Mouse (Mus musculus): ENCODE measurements around the gene Dync1li2. TPM values are rescaled to one million over a fixed set of nuclear protein-coding genes. Genes with fewer than 3 reads are reported as not detected.

Dync1li2 gene
- polyA plus RNA-seq, 1 experiment: 32.1 TPM

DNA sequence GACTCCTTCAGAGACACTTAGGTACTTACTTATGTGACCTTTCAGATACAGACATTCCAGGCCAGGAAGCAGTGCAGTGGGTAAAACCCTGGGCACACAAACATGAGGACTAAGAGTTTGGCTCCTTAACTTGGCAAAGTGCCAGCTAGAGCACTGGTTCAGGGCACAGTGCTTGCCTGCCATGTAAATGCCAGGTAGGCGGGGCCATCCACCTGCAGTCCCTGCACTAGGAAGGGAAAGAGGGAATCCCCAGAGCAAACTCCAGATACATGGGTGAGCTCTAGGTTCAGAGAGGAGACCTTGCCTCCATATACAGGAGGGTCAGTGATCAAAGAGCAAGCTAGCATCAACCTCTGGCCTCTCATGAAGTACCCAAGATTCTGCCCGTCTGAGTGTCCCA is 54.9 kb downstream of the Dync1li2 start:
- peak; percentile 23 for DNase-seq
- peaks cover 8% of the 10 kb centered on the region; the same call in 1 of the 2 replicates for H3K4me1 ChIP-seq (ENCODE audit: control insufficient read depth, insufficient read depth, low read length)
- no peak overlapping the region for H3K4me3 ChIP-seq (replicated peaks; ENCODE audit: extremely low read depth, low read depth, low read length)
- WGBS: 67% methylated on average over 2 of the region's 2 CpGs
- TF ChIP-seq CTCF (IDR thresholded peaks at IDR 0.05; ENCODE audit: insufficient read depth, low read length) (no peak), POLR2A (IDR thresholded peaks at IDR 0.05; ENCODE audit: borderline replicate concordance, extremely low read depth, low read depth, low read length) (no peak)

DNA sequence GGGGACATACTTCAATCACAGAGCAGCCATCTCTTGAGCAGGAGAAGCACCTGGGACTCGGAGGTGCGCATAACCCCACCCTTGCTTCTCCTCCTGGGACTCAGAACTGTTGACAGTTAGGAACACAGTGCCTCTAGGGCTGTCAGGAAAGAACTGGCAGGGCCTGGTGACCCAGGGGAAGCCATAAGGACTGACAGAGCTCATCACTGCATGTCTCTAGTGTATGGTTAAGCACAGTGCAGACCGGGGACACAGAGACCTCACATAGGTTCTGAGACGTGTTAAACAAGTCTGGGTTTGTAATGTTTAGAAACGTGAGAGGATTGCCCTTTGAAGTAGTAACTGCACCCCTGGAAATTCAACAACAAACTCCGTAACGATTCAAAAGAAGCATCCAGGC is 55.3 kb downstream of the Dync1li2 start:
- 56% methylated on average over 7 of the region's 7 CpGs for WGBS
- H3K4me1 ChIP-seq (ENCODE audit: control insufficient read depth, insufficient read depth, low read length): peaks cover 9% of the 10 kb centered on the region; the same call in 1 of the 2 replicates
- no peak overlapping the region for H3K4me3 ChIP-seq (replicated peaks; ENCODE audit: extremely low read depth, low read depth, low read length)
- no peak for DNase-seq
- TF ChIP-seq CTCF (IDR thresholded peaks at IDR 0.05; ENCODE audit: insufficient read depth, low read length): no peak
- TF ChIP-seq POLR2A (IDR thresholded peaks at IDR 0.05; ENCODE audit: borderline replicate concordance, extremely low read depth, low read depth, low read length): no peak

DNA sequence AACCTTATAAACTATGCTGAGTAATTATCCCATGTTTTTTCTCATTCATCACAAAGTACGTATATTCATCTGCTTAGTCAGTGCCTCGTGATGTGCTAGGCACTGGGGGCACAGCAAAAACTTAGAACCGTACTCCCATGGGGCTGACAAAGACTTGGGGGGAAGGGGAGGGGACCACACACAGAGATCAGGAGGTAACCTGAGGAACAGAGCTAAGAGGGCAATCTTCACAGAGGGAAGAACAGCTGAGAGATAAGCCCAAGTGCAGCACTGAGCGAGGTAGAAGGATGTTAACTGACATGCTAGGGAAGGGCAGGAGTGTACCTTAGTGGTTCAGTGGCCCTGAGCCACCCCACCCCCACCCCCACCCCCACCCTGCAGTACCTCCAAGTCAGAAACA is 56.2 kb downstream of the Dync1li2 start:
- Histone ChIP-seq H3K4me3 (replicated peaks; ENCODE audit: extremely low read depth, low read depth, low read length) (no peak overlapping the region), H3K4me1 (ENCODE audit: control insufficient read depth, insufficient read depth, low read length) (peaks cover 10% of the 10 kb centered on the region; the same call in 1 of the 2 replicates)
- 72% methylated on average over 4 of the region's 4 CpGs for WGBS
- no peak for TF ChIP-seq POLR2A (IDR thresholded peaks at IDR 0.05; ENCODE audit: borderline replicate concordance, extremely low read depth, low read depth, low read length)
- TF ChIP-seq CTCF (IDR thresholded peaks at IDR 0.05; ENCODE audit: insufficient read depth, low read length): no peak
- no peak for DNase-seq

DNA sequence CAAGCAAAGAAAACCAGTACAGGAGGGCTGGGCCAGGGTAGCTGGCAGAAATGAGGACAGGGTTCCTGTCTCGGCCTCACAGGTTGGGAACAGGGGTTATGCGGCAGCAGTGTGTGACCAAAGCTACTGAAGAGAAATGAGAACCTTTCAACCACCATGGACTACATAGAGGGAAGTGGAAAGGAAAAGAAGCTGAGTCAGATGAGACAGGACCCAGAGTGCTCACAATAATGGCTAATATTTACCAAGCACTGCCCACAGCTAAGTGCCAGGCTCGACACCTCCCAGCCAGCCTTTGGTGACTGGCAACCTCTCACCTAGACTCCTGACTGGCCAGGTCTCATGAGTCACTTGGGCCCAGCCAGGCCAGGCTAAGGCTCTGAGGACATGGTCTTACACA is 58.9 kb downstream of the Dync1li2 start:
- TF ChIP-seq POLR2A (IDR thresholded peaks at IDR 0.05; ENCODE audit: borderline replicate concordance, extremely low read depth, low read depth, low read length): no peak
- no peak for TF ChIP-seq CTCF (IDR thresholded peaks at IDR 0.05; ENCODE audit: insufficient read depth, low read length)
- WGBS: 56% methylated on average over 3 of the region's 3 CpGs
- DNase-seq: peak; percentile 46
- H3K4me3 ChIP-seq (replicated peaks; ENCODE audit: extremely low read depth, low read depth, low read length): no peak overlapping the region
- H3K4me1 ChIP-seq (ENCODE audit: control insufficient read depth, insufficient read depth, low read length): peaks cover 10% of the 10 kb centered on the region; the same call in 1 of the 2 replicates

DNA sequence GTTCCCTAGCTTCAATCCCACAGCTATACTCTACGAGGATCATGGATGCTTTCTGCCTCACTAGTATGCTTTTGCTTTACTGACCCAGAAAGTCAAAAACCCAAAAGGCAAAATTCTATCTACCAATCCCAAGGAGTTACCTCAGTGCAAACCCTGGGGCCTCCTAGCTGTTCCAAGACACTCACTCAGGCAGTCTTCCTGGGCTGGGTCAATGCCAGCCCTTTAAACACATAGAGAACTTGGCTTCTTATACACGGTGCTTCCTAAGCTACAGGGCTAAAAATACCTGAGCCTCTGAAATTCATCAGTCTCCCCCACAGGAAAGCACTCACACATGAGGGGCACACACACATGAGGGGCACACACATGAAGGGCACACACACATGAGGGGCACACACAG is 59.6 kb downstream of the Dync1li2 start:
- H3K4me1 ChIP-seq (ENCODE audit: control insufficient read depth, insufficient read depth, low read length): peaks cover 10% of the 10 kb centered on the region; the same call in 1 of the 2 replicates
- TF ChIP-seq POLR2A (IDR thresholded peaks at IDR 0.05; ENCODE audit: borderline replicate concordance, extremely low read depth, low read depth, low read length) (no peak), CTCF (IDR thresholded peaks at IDR 0.05; ENCODE audit: insufficient read depth, low read length) (no peak)
- 44% methylated on average over 2 of the region's 2 CpGs for WGBS
- no peak overlapping the region for H3K4me3 ChIP-seq (replicated peaks; ENCODE audit: extremely low read depth, low read depth, low read length)
- no peak for DNase-seq

DNA sequence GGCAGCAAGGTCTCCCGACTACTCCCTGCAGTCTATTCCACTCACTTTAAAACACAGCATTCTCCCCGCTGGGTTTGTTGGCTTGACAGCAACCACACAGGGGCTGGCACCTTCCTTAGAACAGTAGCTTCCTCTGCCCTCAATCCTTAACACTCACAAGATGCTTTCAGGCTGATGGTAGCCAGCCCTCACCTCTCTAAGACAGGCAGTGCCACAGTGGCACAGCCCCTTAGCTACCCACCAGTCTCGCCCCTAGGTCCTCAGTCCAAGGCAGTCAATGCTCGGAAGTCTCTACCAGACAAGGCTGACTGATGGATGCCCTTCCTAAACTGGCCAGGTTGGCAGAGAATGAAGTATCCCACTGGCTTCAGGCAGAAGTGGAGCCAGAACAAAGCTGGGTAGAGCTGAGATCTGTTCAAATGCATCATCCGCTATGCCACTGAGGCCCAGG is 61.9 kb downstream of the Dync1li2 start:
- TF ChIP-seq CTCF (IDR thresholded peaks at IDR 0.05; ENCODE audit: insufficient read depth, low read length) (no peak), POLR2A (IDR thresholded peaks at IDR 0.05; ENCODE audit: borderline replicate concordance, extremely low read depth, low read depth, low read length) (no peak)
- Histone ChIP-seq H3K4me1 (ENCODE audit: control insufficient read depth, insufficient read depth, low read length) (peaks cover 9% of the 10 kb centered on the region), H3K4me3 (replicated peaks; ENCODE audit: extremely low read depth, low read depth, low read length) (no peak overlapping the region)
- no peak for DNase-seq
- WGBS: 82% methylated on average over 5 of the region's 5 CpGs

DNA sequence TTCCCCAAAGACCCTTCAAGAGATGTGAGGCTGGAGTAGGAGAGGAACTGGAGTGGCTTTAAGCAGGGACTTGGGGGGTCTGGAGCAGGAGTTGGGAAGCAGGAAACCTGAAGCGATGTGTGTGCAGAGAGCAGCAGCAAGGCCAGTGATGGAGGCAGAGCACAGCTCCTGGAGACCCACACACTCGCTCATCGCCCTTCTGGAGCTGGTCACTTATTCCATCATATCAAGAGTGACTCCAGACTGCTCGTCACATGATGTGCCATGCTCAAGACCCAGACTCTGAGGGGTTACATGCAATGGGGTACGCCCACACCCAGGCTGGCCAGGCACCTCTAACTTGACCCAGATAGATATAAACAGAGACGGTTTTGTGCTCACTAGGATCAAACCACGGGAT is 62.6 kb downstream of the Dync1li2 start:
- H3K4me3 ChIP-seq (replicated peaks; ENCODE audit: extremely low read depth, low read depth, low read length): no peak overlapping the region
- TF ChIP-seq CTCF (IDR thresholded peaks at IDR 0.05; ENCODE audit: insufficient read depth, low read length) (no peak), POLR2A (IDR thresholded peaks at IDR 0.05; ENCODE audit: borderline replicate concordance, extremely low read depth, low read depth, low read length) (no peak)
- 82% methylated on average over 7 of the region's 7 CpGs for WGBS
- peaks cover 16% of the 10 kb centered on the region for H3K4me1 ChIP-seq (ENCODE audit: control insufficient read depth, insufficient read depth, low read length)
- no peak for DNase-seq

DNA sequence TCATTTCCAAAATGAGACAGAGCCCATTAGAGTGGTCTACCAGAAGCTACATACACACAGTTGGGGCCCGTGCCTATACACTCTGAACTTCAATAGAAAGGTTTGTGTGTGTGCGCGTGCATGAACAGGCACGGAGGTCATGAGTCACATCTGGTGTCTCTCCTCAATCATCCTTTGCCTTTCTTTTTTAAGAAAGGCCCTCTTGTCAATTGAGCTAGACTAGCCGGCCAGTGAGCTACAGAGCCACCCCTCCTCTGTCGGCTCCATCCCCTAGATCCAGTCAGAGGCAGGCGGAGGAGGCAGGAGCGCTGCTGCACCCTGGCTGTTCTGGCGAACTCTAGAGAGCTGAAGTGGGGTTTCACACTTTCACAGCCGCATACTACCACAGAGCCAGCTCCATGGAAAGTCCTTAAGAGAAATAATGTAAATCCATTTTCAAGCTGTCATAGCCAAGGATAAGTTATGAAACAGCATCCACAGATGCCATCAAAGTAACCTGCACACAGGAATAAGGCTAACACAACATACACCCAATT is 63.5 kb downstream of the Dync1li2 start:
- WGBS: 74% methylated on average over 10 of the region's 10 CpGs
- Histone ChIP-seq H3K4me1 (ENCODE audit: control insufficient read depth, insufficient read depth, low read length) (peaks cover 22% of the 10 kb centered on the region), H3K4me3 (replicated peaks; ENCODE audit: extremely low read depth, low read depth, low read length) (no peak overlapping the region)
- DNase-seq: no peak
- no peak for TF ChIP-seq CTCF (IDR thresholded peaks at IDR 0.05; ENCODE audit: insufficient read depth, low read length)
- no peak for TF ChIP-seq POLR2A (IDR thresholded peaks at IDR 0.05; ENCODE audit: borderline replicate concordance, extremely low read depth, low read depth, low read length)

DNA sequence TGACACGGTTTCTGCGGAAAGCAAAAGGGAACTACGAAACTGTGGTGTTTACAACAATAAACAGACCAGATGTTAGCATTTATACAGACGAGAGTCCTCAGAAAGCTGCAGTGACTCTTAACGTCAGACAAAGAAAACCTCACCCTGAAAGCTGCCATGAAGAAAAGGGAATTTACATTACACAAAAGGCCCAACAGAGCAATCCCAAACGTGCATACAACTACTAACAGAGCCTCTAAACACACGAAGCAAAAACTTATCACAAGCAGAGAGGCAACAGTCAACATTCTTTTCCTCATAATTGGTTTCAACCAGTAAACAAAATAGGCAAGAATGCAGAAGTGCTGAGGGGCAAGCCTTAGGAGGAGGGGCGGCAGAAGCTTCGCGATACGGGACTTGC is 66.2 kb downstream of the Dync1li2 start:
- DNase-seq: no peak
- Histone ChIP-seq H3K4me3 (replicated peaks; ENCODE audit: extremely low read depth, low read depth, low read length) (no peak overlapping the region), H3K4me1 (ENCODE audit: control insufficient read depth, insufficient read depth, low read length) (peaks cover 13% of the 10 kb centered on the region)
- WGBS: 61% methylated on average over 11 of the region's 11 CpGs
- no peak for TF ChIP-seq CTCF (IDR thresholded peaks at IDR 0.05; ENCODE audit: insufficient read depth, low read length)
- TF ChIP-seq POLR2A (IDR thresholded peaks at IDR 0.05; ENCODE audit: borderline replicate concordance, extremely low read depth, low read depth, low read length): no peak

DNA sequence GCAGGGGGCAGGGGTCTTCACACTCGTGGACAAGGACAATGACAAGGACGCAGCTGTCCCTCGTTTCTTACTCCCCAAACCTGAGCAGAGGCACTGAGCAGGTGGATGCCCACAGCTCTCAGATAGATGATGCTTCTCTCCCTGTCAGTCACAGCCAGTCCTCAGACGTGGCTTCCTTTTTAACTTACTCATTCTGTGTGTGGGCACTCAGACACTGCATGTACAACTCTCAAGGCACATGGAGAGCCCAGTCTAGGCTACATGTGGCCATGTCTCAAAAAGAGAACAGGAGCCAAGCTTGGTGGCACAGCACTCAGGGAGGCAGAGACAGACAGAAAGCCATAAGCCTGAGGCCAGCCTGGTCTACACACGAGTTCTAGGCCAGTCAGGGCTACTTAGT is 66.9 kb downstream of the Dync1li2 start:
- 64% methylated on average over 5 of the region's 5 CpGs for WGBS
- no peak overlapping the region for H3K4me3 ChIP-seq (replicated peaks; ENCODE audit: extremely low read depth, low read depth, low read length)
- no peak for DNase-seq
- no peak for TF ChIP-seq CTCF (IDR thresholded peaks at IDR 0.05; ENCODE audit: insufficient read depth, low read length)
- TF ChIP-seq POLR2A (IDR thresholded peaks at IDR 0.05; ENCODE audit: borderline replicate concordance, extremely low read depth, low read depth, low read length): no peak
- H3K4me1 ChIP-seq (ENCODE audit: control insufficient read depth, insufficient read depth, low read length): peaks cover 13% of the 10 kb centered on the region
